Mouse (Mus musculus): Measurements from ENCODE around the gene Mapk10.
"Not testable (repeated sequence)": the region's sequence is repeated elsewhere in the genome, so short reads cannot be mapped to it uniquely, and the experiment has no call there.

Gene Mapk10

DNA sequence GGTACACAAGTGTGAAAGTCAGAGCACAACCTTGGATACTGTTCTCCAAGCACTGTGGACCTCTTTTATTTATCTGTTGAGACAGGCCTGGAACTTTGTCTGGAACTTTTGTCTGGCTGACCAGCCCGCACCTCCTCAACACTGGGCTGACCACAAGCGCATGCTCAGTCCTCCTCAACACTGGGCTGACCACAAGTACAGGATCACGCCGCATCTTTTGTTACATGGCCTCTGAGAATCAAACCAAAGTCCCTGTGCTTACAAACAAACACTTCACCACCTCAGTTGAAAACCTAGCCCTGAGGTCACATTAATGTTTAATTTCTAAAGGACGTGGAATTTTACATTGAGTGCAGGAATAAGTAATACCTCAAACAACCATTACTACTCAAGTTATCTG, 246.7 kb downstream of the Mapk10 start:
- no peak for DNase-seq (ENCODE audit: low read depth, low spot score)

DNA sequence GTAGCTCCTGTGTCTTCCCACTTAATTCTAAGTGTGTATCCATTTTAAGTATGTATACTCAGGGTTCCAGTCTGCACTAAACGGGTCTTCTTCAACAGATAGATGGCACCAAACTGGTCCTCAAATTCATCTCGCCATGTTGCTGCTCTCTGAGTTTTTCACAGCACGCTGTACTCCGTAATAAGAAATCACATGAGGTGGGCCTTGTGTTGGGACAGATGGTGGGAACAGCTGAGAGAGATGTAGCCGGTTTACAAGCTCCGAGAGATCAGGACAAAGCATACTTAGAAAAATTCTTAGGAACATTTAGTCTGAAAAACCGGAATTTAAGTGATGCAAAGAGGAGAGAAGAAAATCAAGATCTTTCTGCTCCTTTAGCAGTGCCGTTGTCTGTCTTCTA, 257.7 kb downstream of the Mapk10 start:
- DNase-seq (ENCODE audit: low read depth, low spot score), result no peak

- no peak for DNase-seq (ENCODE audit: low read depth, low spot score)
Observed at GRCm38 (mm10) chr5:102952918-102953317, 258.2 kb downstream of the Mapk10 start.

- peak; percentile 3 for DNase-seq (ENCODE audit: low read depth, low spot score)
Observed at GRCm38 (mm10) chr5:102947061-102947711, 263.9 kb downstream of the Mapk10 start.

GRCm38 (mm10) chr5:102946625-102947024, 264.5 kb downstream of the Mapk10 start:
- no peak for DNase-seq (ENCODE audit: low read depth, low spot score)

- DNase-seq (ENCODE audit: low read depth, low spot score), result not testable (repeated sequence)
Observed at GRCm38 (mm10) chr5:102943864-102944630, 267.1 kb downstream of the Mapk10 start.

- no peak for DNase-seq (ENCODE audit: low read depth, low spot score)
Observed at GRCm38 (mm10) chr5:102930161-102930560, 281.0 kb downstream of the Mapk10 start.

GRCm38 (mm10) chr5:102926786-102927185, 284.3 kb downstream of the Mapk10 start:
- no peak for DNase-seq (ENCODE audit: low read depth, low spot score)

- no peak for DNase-seq (ENCODE audit: low read depth, low spot score)
Observed at GRCm38 (mm10) chr5:102920199-102920598, 290.9 kb downstream of the Mapk10 start.

GRCm38 (mm10) chr5:102905441-102906211, 305.5 kb downstream of the Mapk10 start:
- no peak for DNase-seq (ENCODE audit: low read depth, low spot score)

DNA sequence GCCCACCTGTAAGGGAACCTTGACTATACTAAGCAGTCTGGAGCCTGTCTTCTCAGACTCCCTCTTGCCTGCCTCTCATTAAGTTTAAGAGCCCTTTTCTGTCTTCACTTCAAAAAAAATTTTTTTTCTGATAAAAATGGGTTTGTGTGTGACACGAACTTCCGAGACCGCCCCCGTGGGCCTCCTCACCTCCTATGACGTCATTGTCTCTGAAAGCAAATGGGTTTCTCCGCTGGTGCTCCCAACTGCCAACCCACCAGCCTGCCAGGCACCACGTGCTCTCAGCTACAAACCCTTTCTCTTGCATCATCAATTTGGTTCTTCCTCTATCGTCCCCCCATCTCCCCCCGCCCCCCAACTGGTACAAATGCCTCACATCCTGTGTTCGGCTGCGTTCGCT, 307.1 kb downstream of the Mapk10 start:
- DNase-seq (ENCODE audit: low read depth, low spot score), result no peak

- DNase-seq (ENCODE audit: low read depth, low spot score), result no peak
Observed at GRCm38 (mm10) chr5:102903487-102903886, 307.6 kb downstream of the Mapk10 start.

DNA sequence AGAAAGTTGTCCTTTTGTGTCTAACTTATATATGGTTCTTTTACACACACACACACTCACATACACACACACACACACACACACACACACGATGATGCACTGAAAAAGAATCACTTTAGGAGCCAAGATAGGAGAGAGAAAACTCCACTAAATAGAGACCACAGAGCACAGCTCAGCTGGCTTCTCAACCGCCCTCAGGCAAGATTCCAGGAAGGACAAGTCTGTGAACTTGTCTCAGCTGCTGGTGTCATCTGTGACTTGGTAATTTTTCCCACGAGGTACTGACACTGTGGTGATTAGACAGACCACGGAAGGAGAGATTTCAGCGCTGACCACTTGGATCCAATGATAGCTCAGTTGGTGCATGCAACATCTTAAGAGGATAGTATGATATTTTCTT, 310.0 kb downstream of the Mapk10 start:
- no peak for DNase-seq (ENCODE audit: low read depth, low spot score)

DNA sequence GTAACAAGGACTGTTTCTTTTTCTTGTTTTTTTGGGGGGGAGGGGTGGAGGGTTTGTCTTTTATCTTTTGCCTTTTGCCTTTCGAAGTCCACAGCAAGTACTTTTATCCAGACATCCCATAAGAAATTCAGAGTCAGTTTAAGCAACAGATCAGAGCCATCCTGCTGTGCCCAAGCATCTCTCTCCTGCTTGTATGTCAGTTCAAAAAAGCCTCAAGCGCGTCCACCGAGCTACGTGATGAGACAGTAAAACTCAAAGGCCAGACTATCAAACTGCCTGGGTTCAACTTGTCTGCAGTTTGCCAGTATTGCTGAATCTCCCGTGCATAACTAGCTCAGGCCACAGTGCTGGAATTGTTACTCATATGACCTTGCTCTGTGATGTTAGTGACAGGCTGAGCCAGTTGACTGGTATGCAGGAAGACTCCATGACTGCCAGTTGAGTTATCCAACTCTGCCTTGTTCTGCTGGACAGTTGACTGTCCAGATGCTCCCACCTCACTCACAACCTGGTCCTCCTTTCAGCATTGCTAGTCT, 311.4 kb downstream of the Mapk10 start:
- DNase-seq (ENCODE audit: low read depth, low spot score), result no peak

GRCm38 (mm10) chr5:102898301-102898700, 312.8 kb downstream of the Mapk10 start:
- no peak for DNase-seq (ENCODE audit: low read depth, low spot score)

- DNase-seq (ENCODE audit: low read depth, low spot score), result no peak
Observed at GRCm38 (mm10) chr5:102892226-102892625, 318.9 kb downstream of the Mapk10 start.

DNA sequence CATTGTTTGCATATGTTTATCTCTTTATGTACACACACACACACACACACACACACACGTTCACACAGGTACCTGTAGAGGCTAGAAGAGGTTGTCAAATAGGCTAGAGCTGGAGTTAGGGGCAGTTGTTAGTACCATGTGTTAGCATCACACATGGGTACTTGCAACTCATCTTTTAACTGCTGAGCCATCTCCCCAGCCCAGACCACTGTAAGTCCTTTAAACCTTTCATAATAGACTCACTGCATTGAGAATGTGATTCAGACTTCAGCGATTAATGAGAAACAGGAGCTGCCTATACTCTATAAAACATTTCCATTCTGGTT, 322.0 kb downstream of the Mapk10 start:
- no peak for DNase-seq (ENCODE audit: low read depth, low spot score)

- DNase-seq (ENCODE audit: low read depth, low spot score), result no peak
Observed at GRCm38 (mm10) chr5:102888482-102889162, 322.5 kb downstream of the Mapk10 start.

DNA sequence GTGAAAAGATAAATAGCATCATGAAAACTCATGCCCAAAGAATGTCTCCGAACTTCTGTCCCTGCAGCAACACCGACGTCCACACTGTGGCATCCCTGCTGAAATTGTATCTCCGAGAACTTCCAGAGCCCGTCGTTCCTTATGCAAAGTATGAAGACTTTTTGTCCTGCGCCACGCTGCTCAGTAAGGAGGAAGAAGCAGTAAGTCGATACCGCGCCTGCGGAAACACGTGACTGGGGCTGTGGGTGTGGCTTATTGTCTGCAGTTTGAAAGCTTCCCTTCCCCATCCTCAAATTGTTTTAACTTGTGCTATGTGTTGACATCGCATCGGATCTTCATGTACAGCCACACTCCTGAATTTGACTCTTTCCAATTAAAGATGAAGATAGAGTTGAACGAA, 335.5 kb downstream of the Mapk10 start:
- no peak for DNase-seq (ENCODE audit: low read depth, low spot score)

- DNase-seq (ENCODE audit: low read depth, low spot score), result peak; percentile 74
Observed at GRCm38 (mm10) chr5:102874605-102875298, 336.4 kb downstream of the Mapk10 start.

DNA sequence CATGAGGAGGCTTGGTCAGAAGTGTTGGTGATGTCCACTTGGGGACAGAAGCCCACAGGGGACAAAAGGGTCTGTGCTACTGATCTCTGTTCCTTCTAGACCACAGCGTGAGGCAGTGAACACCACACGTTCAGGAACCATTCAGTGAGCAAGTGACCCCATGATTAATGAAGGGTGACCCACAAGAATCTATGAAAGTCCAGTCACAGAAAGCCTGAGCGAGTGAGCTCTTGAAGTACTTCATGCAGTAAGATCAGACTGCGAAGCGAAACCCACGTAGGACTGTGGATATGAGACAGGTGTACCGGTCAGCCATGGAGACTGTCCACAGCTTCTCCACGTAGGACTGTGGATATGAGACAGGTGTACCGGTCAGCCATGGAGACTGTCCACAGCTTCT, 338.1 kb downstream of the Mapk10 start:
- not testable (repeated sequence) for DNase-seq (ENCODE audit: low read depth, low spot score)
